Mouse (Mus musculus) kidney, embryonic 16.5 days (tissue): Measurements from ENCODE around the gene Ctss. TPM values are rescaled to one million over a fixed set of nuclear protein-coding genes. Genes with fewer than 3 reads are reported as not detected.
"Not testable (repeated sequence)": the region's sequence is repeated elsewhere in the genome, so short reads cannot be mapped to it uniquely, and the experiment has no call there.

Experiments
- ATAC-seq: fragments of 200-750 bp; cut with Nextera tagmentation; 2 replicates; pipeline ENCODE4 v1.8.0; 2017; ENCODE audit warnings: moderate TSS enrichment; ENCODE audit not compliant: low FRiP score, low TSS enrichment
- H3K27ac ChIP-seq: fragments of 300-500 bp; sonication (generic); 2 replicates; pipeline ENCODE4 v1.5.1; 2014; ENCODE audit warnings: low read length
- H3K27me3 ChIP-seq: fragments of 300-500 bp; sonication (generic); 2 replicates; pipeline ENCODE4 v1.6.1; 2014; ENCODE audit warnings: low read length, control low read depth, mixed read lengths; ENCODE audit not compliant: insufficient read depth
- H3K36me3 ChIP-seq: fragments of 300-500 bp; sonication (generic); 2 replicates; pipeline ENCODE4 v1.6.1; 2014; ENCODE audit warnings: low read length, control low read depth, mixed read lengths; ENCODE audit not compliant: insufficient read depth
- H3K4me1 ChIP-seq: fragments of 300-500 bp; sonication (generic); 2 replicates; pipeline ENCODE4 v1.6.1; 2014; ENCODE audit warnings: low read length, control low read depth, mixed read lengths; ENCODE audit not compliant: insufficient read depth
- H3K4me2 ChIP-seq: fragments of 300-500 bp; sonication (generic); replicated peaks from 2 replicates; pipeline ENCODE4 v1.6.1; 2014; ENCODE audit warnings: low read depth, low read length
- H3K4me3 ChIP-seq: fragments of 300-500 bp; sonication (generic); 2 replicates; pipeline ENCODE4 v1.5.1; 2014; ENCODE audit warnings: mild to moderate bottlenecking, low read length
- H3K9ac ChIP-seq: fragments of 300-500 bp; sonication (generic); replicated peaks from 2 replicates; pipeline ENCODE4 v1.6.1; 2014; ENCODE audit warnings: low read length
- H3K9me3 ChIP-seq: fragments of 300-500 bp; sonication (generic); 2 replicates; pipeline ENCODE4 v1.6.1; 2016; ENCODE audit warnings: low read length, control low read depth
- WGBS: fragments of 180-500 bp; shearing (Covaris S2); extraction: QIAGEN DNeasy Blood & Tissue Kit; methylation state at CpG from one replicate; pipeline ENCODE4 v1.1.7; 2014; 5-methylcytosine and 5-hydroxymethylcytosine counted together
- polyA plus RNA-seq: library from polyadenylated mRNA; unstranded; fragments of >200 nt; fragmentation: Nextera tagmentation; extraction: Ambion mirVana; gene quantifications from 2 replicates; pipeline ENCODE4 v1.2.1, GENCODE M21; 2015

The Ctss gene
- polyA plus RNA-seq, 1 experiment from 2014 or later: 12.1 TPM

GRCm38 (mm10) chr3:95526111-95526510 lies 475 bp upstream of the Ctss start:
- no peak for ATAC-seq
- H3K4me1 ChIP-seq: no peaks in the 10 kb centered on the region
- H3K9ac ChIP-seq: no peak overlapping the region
- no peaks in the 10 kb centered on the region for H3K36me3 ChIP-seq
- H3K4me2 ChIP-seq: no peak overlapping the region
- no peak overlapping the region for H3K27ac ChIP-seq
- H3K9me3 ChIP-seq: no peaks in the 10 kb centered on the region
- H3K4me3 ChIP-seq: no peak overlapping the region
- no peaks in the 10 kb centered on the region for H3K27me3 ChIP-seq

- ATAC-seq: no peak
- 82% methylated on average over 6 of the region's 6 CpGs for WGBS
- no peak overlapping the region for H3K27ac ChIP-seq
- H3K4me1 ChIP-seq: no peaks in the 10 kb centered on the region
- H3K9me3 ChIP-seq: no peaks in the 10 kb centered on the region
- H3K9ac ChIP-seq: no peak overlapping the region
- H3K4me3 ChIP-seq: no peak overlapping the region
- no peaks in the 10 kb centered on the region for H3K36me3 ChIP-seq
- H3K27me3 ChIP-seq: no peaks in the 10 kb centered on the region
- H3K4me2 ChIP-seq: no peak overlapping the region
Measured at GRCm38 (mm10) chr3:95529814-95530213, 3.2 kb downstream of the Ctss start.

DNA sequence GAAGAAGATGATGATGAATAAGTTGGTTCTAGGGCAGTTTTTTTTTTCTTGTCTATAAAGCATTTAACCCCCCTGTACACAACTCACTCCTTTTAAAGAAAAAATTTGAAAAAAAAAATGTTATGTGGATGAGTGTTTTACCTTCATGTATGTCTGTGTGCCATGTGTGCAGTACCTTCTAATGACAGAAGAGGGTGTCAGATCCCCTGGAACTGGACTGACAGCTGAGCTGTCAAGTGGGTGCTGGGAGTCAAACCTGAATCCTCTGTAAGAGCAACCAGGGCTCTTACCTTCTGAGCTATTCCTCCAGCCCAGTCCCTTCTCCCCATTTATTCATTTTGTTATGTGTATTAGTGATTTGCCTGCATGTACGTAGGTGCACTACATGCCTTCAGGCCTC lies 4.4 kb downstream of the Ctss start:
- Histone ChIP-seq H3K4me3 (no peak overlapping the region), H3K9ac (no peak overlapping the region), H3K9me3 (no peaks in the 10 kb centered on the region), H3K27me3 (no peaks in the 10 kb centered on the region), H3K36me3 (no peaks in the 10 kb centered on the region), H3K27ac (no peak overlapping the region), H3K4me1 (no peaks in the 10 kb centered on the region), H3K4me2 (no peak overlapping the region)
- no peak for ATAC-seq
- WGBS: 90% methylated on average over 1 of the region's 1 CpGs

GRCm38 (mm10) chr3:95533364-95533763 lies 6.8 kb downstream of the Ctss start:
- no peaks in the 10 kb centered on the region for H3K27me3 ChIP-seq
- H3K4me1 ChIP-seq: no peaks in the 10 kb centered on the region
- no peaks in the 10 kb centered on the region for H3K36me3 ChIP-seq
- H3K9me3 ChIP-seq: no peaks in the 10 kb centered on the region
- no peak for ATAC-seq
- no peak overlapping the region for H3K4me3 ChIP-seq
- no peak overlapping the region for H3K27ac ChIP-seq
- H3K9ac ChIP-seq: no peak overlapping the region
- WGBS: 86% methylated on average over 5 of the region's 5 CpGs
- H3K4me2 ChIP-seq: no peak overlapping the region

GRCm38 (mm10) chr3:95534927-95535326 lies 8.3 kb downstream of the Ctss start:
- no peaks in the 10 kb centered on the region for H3K9me3 ChIP-seq
- H3K4me3 ChIP-seq: no peak overlapping the region
- no peak overlapping the region for H3K9ac ChIP-seq
- WGBS: 81% methylated on average over 1 of the region's 1 CpGs
- no peaks in the 10 kb centered on the region for H3K4me1 ChIP-seq
- no peak overlapping the region for H3K27ac ChIP-seq
- no peaks in the 10 kb centered on the region for H3K36me3 ChIP-seq
- H3K27me3 ChIP-seq: no peaks in the 10 kb centered on the region
- ATAC-seq: no peak
- H3K4me2 ChIP-seq: no peak overlapping the region

DNA sequence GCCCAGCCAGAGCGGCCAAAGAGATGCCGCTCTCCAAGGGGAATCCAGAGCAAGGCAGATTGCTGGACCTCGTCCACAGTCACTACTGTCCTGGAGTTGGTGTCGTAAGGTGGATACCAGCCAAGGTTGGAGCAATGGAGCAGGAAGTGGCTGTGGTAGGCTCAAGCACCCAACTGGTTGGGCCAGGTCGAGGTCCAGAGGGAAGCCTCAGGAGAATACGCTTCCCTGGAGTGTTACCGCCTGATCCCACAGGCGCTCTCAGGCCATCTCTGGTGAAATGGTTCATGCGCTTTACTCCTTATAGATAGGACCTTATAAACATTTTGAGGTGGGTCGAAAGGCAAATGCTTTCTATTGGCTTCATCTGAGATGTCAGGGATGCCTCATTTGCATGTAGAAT lies 12.3 kb downstream of the Ctss start:
- 88% methylated on average over 10 of the region's 10 CpGs for WGBS
- no peak for ATAC-seq
- H3K4me2 ChIP-seq: no peak overlapping the region
- H3K27me3 ChIP-seq: no peaks in the 10 kb centered on the region
- no peak overlapping the region for H3K9ac ChIP-seq
- H3K36me3 ChIP-seq: no peaks in the 10 kb centered on the region
- no peaks in the 10 kb centered on the region for H3K4me1 ChIP-seq
- H3K9me3 ChIP-seq: no peaks in the 10 kb centered on the region
- H3K4me3 ChIP-seq: no peak overlapping the region
- H3K27ac ChIP-seq: no peak overlapping the region

DNA sequence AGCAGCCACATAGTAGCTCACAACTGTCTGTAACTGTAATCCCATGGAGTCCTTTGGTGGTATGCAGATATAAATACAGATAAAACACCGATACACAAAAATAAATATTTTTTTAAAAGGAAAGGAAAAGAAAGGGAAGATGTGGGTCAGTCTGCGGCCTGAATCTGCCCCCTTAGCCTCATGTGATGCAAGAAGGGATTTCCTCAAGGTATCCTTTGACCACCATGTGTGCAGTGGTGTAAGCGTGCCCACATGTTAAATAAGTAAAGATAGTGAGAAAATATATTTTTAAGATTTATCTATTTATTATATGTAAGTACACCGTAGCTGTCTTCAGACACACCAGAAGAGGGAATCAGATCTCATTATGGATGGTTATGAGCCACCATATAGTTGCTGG lies 13.3 kb downstream of the Ctss start:
- no peak for ATAC-seq
- H3K4me1 ChIP-seq: no peaks in the 10 kb centered on the region
- H3K27ac ChIP-seq: no peak overlapping the region
- no peaks in the 10 kb centered on the region for H3K9me3 ChIP-seq
- H3K4me2 ChIP-seq: no peak overlapping the region
- no peaks in the 10 kb centered on the region for H3K27me3 ChIP-seq
- H3K36me3 ChIP-seq: no peaks in the 10 kb centered on the region
- H3K4me3 ChIP-seq: no peak overlapping the region
- H3K9ac ChIP-seq: no peak overlapping the region
- WGBS: 91% methylated on average over 4 of the region's 4 CpGs

- not testable (repeated sequence) for H3K9me3 ChIP-seq, H3K4me3 ChIP-seq, H3K27me3 ChIP-seq, H3K36me3 ChIP-seq, H3K27ac ChIP-seq, ATAC-seq, H3K9ac ChIP-seq, H3K4me2 ChIP-seq, H3K4me1 ChIP-seq
- WGBS: 71% methylated on average over 2 of the region's 2 CpGs
Measured at GRCm38 (mm10) chr3:95541186-95541585, 14.6 kb downstream of the Ctss start.

GRCm38 (mm10) chr3:95542171-95542570 lies 15.6 kb downstream of the Ctss start:
- no peak overlapping the region for H3K4me3 ChIP-seq

GRCm38 (mm10) chr3:95542981-95543380 lies 16.4 kb downstream of the Ctss start:
- Histone ChIP-seq H3K27me3 (no peaks in the 10 kb centered on the region), H3K9me3 (no peaks in the 10 kb centered on the region; the same call in 1 of the 2 replicates), H3K4me2 (no peak overlapping the region), H3K4me3 (no peak overlapping the region), H3K27ac (no peak overlapping the region), H3K36me3 (no peaks in the 10 kb centered on the region), H3K4me1 (no peaks in the 10 kb centered on the region), H3K9ac (no peak overlapping the region)
- ATAC-seq: no peak
- 68% methylated on average over 7 of the region's 7 CpGs for WGBS

More at GRCm38 (mm10) chr3:95542171-95542570, 15.6 kb downstream of the Ctss start:
- no peaks in the 10 kb centered on the region for H3K27me3 ChIP-seq
- no peak overlapping the region for H3K27ac ChIP-seq
- no peaks in the 10 kb centered on the region for H3K36me3 ChIP-seq
- ATAC-seq: no peak
- no peak overlapping the region for H3K4me2 ChIP-seq
- H3K9me3 ChIP-seq: no peaks in the 10 kb centered on the region
- H3K9ac ChIP-seq: no peak overlapping the region
- H3K4me1 ChIP-seq: no peaks in the 10 kb centered on the region

DNA sequence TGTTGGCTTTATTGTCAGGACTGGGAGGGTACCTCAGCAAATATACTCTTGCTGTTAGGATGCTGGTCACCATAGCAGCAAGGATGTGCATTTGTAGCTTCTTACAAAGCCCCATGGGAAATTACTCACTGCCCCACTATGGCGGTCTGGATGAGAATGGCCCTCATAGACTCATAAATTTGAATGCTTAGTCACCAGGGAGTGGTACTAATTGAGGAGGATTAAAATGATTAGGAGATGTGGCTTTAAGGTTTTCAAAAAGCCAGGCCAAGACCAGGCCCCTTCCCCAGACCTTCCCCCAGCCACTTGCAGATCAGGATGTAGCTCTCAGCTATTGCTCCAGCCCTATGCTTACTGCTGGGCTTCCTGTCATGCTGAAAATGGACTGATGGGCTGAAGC lies 23.6 kb downstream of the Ctss start:
- no peak overlapping the region for H3K27ac ChIP-seq
- ATAC-seq: no peak
- H3K4me1 ChIP-seq: no peaks in the 10 kb centered on the region
- 74% methylated on average over 1 of the region's 1 CpGs for WGBS
- no peaks in the 10 kb centered on the region for H3K27me3 ChIP-seq
- H3K4me3 ChIP-seq: no peak overlapping the region
- no peaks in the 10 kb centered on the region; the same call in 1 of the 2 replicates for H3K9me3 ChIP-seq
- H3K9ac ChIP-seq: no peak overlapping the region
- H3K4me2 ChIP-seq: no peak overlapping the region
- no peaks in the 10 kb centered on the region for H3K36me3 ChIP-seq
